Mouse (Mus musculus): ENCODE results near the gene Bnc2.

The Bnc2 gene

DNA sequence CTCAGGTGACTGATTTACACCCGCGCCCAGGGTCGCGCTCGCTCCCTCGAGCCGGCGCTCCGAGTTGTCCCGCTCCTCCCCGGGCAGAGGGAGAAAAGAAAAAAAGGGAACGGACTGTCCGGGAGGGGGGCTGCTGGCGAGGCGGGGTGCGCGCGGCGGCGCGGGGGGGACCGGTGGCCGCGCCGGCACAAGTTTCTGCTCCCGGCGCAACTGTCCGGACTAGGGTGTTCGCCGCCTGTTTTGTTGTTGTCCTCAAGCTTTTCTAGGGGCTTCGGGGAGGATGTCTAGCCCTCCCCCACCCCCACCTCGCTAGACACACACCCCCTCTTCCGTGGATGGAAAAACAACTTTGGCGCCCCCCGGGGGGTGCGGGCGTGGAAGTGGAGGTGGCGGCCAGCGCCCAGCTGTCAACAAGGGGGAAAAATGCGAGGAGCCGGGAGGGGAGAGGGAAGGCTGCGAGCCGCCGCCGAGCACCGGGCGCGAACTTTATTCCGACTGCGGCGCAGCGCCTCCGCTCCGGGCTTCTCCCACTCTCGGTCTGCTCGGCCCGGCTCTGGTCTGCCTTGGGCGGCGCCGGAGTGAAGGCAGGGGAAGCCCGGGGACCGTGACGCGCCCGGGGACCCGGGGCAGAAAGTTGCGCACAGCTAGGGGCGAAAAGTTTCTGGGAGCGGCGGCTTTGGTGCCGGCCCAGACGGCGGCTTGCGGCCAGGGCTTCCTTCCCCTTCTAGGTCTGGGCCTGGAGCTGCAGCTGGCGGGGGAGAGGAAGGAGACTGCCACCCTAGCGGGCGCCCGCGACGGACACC lies at the start of gene Bnc2:
Bnc2 (minus strand) TSS at position 105 of the 803 bp plus-strand sequence.
- DNase-seq (ENCODE audit: low read depth, low spot score) = no peak

DNA sequence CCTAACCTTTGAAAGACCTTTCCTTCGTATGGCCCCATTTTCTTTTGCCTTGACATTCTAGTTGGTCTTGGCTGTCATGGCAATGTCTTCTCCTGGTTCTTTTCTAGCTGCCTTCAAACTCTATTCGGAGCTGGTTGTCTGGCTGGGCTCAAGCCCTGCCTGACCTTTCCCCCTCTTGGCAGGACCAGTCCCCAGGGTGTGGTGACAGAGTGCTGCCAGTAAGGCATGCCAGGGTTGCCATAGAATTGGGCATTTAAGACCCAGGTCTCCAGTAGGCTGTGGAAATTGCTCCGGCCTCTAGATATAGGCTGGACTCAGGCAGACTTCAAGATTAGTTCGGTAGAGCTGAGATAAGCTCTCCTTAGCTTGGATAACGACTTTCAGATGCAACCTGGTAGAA lies 32.9 kb upstream of the Bnc2 start:
- no peak for DNase-seq (ENCODE audit: low read depth, low spot score)

DNA sequence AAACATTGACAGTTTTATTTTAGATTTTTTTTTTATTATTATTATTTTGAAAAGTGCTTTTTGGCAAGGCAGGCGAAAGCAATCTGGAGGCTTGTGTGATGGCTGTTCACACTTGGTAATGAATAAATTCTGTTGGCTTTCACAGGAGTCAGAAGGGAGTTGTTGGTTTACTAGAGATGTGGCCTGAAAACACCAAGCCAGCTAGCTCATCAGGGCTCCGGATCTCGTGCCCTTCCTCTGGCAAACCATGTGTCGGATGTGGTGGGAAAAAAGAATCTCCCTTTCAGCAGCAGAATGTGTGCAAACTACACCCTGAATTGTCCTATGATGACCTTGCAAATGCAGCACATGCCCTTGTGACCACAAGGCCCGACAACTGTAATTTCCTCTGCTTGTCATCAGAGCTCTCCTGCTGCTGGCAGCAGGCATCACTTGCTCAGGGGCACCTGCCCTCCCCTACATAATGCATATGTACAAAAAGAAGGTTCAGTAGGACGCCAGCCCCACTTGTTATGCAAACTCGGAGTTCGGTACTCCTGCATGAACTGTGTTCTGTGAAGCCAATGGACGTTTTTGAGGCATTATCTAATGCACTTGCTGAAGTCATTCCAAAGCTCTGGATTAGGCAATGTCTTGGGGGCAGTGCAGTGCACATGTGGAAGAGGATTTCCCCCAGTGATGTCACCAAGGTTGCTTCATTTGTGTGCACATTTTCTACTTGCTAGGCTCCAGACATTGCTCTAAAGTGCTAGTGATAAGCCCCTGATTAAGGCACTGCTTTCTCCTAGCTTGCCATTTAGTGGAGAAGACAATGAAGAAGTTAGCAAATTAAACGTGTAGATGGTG lies 10.7 kb upstream of the Bnc2 start:
- no peak for DNase-seq (ENCODE audit: low read depth, low spot score)

DNA sequence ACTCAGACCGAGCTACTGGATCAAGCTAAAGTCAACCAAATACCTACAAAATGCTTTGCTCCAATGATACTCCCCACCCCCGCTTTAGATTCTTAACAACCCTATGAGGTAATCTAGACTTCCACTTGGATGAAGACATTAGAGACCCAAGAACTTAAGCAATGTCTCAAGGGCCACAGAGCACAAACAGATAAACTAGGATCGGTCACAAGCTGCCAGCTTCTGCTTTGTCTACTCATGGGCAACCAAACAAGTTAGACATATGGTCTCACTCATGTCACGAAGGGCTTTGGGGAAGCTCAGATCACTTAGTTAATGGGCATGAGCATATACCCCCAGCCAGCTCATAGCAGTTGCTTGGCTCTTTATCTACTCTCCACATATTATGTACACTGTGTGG lies 9.9 kb upstream of the Bnc2 start:
- DNase-seq (ENCODE audit: low read depth, low spot score) = no peak

DNA sequence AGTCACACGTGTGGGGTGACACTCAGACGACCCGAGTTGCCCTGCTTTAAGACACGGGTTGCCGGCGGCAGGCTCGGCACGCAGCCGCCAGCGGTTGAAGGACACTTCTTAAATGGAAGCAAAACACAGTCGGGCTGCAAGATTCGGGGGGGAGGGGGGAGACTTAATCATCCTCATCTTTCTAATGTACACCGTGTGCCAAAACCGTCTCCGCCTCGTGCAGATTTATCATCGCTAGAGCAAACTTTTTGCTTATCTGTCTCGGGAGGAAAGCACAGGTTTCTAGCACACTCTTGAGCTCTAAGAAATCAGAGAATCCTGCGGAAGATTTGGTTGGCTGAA lies 870 bp upstream of the Bnc2 start:
- DNase-seq (ENCODE audit: low read depth, low spot score) = no peak

- no peak for DNase-seq (ENCODE audit: low read depth, low spot score)
These were observed 531 bp downstream of the Bnc2 start for GRCm38 (mm10) chr4:84674318-84675170.

DNA sequence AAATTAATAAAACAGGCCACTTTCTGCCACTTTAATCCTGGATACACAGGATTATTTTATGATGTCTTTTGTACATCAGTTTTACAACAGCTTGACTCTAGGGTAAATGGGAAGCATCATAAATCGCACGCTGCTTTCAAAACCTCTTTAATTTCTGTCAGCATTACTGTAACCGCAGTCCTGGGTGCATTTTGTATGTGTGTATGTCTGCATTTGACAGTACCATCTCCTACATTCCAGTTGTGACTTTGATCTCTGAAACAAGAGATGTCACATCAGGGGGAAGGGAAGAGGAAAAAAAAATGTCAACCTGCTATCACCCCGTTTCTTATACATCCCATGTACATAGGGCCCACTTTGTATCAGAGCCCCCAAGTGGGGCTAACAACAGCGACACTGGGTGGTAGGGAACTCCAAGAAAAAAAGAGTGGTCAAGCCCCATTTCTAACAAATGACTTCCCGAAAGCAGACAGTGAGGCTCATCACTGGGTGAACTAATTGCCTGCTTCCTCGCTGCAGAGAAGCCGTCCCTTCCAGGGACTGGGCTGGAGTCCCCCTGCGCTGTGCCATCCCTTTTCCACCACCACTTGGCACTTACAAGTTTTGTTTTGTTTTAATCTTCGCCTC lies 1.3 kb downstream of the Bnc2 start:
- DNase-seq (ENCODE audit: low read depth, low spot score) = no peak

GRCm38 (mm10) chr4:84672181-84672791 lies 2.8 kb downstream of the Bnc2 start:
- DNase-seq (ENCODE audit: low read depth, low spot score) = no peak

- DNase-seq (ENCODE audit: low read depth, low spot score) = no peak
These were observed 4.1 kb downstream of the Bnc2 start for GRCm38 (mm10) chr4:84670996-84671395.

DNA sequence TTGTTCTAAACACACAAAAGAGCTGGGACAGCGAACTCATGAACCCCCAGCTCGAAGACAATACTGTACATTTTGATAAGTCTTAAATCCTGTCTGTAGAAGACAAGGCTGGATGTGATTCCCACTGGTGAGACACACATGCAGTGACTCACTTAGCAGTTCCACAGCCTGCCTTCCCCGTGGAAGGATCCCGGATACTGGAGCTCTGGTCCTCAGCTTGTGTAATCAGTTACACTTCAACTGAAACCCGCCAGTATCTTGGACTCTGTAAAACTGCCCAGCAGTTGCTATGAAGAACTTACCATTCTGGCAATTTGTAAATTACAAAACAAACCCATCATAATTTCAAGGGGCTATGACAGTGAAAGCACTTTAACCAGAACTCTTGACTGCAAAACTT lies 5.4 kb downstream of the Bnc2 start:
- DNase-seq (ENCODE audit: low read depth, low spot score) = no peak

DNA sequence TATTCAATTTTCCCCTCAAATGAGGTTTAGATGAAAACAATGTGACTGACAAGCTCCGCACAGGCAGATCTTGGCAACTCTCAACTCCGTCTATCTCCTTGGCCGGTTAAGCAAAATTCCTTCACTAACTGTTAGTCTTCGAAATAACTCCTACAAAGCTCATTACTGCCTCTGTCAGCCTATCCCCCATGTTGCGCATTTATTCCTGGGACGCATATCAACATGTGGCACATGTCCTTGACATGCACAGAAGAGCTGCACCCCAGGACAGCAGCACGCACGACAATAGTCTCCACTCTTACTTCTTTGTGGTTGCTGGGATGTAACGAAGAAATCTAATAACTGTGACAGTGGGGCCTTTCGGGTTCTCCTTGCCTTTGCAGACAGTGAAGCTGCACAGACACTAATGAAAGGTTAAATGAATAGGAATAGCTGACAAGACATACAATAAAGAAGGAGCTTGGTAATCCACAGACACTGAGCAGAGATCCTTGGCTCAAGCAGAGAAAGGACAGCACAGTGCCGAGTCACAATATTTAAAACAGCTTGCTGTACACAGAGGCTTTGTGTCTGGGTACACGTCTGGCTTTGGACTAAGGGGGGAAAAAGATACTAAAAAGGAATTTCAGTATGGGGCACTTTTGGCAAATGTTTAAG lies 6.0 kb downstream of the Bnc2 start:
- DNase-seq (ENCODE audit: low read depth, low spot score) = no peak

DNA sequence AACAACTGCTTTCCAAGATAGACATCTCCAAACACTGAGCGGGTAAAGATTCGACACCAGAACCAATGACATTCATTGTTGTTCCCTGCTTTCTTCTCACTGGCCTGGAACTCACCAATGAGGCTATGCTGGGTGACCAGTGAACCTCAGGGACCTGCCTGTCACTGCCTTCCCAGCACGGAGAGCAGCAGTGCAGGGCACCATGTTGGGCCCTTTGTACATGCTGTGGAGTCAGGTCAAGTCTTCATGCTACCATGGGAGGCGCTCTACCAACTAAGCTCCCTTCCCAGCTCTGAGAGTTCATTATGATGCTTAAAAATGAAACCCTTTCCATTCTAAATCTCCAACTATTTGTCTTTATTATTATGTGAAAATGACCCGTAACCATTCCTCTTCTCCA lies 6.8 kb downstream of the Bnc2 start:
- DNase-seq (ENCODE audit: low read depth, low spot score) = no peak

DNA sequence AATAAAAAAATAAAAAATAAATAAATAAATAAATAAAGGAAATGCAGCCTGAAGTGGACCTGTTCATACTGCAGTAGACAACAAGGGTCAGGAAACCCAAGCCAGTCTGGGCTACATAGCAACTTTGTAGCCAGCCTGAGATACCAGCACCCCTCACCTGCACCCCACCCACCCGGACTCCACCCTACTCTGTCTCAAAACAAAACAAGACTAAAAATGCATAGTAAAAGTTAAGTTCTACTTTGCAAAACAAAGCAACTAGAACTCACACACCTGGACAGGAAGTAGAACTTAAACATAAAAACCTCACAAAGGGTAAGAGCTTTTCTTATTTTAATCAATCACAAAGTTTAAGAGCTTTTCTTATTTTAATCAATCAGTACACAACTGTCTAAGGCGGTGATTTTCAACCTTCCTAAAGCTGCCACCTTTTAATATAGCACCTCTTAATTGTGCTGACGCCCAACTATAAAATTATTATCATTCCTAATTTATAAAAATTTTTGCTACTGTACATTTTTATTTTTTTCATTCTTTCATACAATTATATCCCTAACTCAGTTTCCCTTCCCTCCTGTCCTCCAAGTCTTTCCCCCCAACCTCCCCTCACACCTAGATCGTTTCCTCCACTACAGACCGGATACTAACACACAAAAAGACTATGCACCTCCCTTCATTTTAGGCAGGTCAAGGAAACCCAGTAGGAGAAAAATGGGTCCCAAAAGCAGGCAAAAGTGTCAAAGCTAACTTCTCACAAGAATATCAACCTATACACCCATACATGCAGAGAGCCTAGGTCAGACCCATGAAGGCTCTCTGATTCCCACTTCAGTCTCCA lies 12.6 kb downstream of the Bnc2 start:
- DNase-seq (ENCODE audit: low read depth, low spot score) = no peak

DNA sequence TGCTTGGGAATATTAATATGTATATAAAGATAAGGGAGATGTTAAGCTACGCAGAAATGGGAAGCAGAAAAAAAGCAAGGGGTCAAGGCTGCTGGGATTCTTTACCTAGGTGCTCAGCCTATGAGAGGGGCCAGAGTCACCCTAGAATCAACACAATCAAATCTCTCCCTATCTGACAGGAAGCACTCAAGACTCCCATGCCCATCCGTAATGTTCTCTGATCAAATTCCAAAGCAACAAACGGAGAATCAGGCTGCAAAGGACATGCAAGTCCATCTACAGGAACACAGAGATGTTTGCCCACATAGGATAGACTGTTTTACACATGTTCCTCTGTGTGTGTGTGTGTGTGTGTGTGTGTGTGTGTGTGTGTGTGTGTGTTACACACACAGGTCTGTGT lies 13.7 kb downstream of the Bnc2 start:
- no peak for DNase-seq (ENCODE audit: low read depth, low spot score)

DNA sequence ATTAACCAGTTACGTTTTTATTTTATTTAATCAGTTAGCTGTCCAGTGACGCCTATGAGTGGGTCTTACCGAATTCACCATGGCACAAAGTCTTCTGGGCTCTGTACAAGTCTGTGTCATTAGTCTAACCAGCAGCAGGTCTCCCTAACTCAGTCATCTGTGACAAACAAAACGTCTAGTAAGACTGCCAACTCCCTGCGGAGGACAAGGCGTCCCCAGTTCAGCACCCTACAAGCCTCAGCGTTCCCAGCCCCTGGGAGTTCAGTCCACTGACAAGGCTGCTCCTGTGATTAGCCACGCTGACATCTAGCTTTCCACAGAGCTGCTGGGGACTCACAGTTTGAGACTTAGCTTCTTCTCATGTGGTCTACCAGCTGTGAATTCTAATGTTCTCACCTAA lies 23.3 kb downstream of the Bnc2 start:
- no peak for DNase-seq (ENCODE audit: low read depth, low spot score)

DNA sequence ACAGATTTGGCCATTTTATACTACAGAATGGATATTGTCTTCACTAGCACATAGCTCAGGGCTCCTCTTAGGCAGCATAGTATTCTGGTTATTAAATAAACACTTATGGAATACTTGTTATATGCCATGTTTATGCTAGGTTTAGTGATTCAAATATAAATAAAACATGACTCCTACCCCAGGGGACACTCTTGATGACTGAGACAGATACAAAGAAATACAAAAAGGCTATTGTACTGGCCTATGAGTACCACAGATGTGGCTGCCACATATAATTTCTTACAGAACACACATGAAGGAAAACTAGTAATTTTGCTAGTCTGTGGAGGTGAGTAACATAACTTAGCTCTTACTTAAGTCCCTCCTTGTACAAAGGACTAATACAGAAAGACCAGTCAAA lies 28.5 kb downstream of the Bnc2 start:
- no peak for DNase-seq (ENCODE audit: low read depth, low spot score)

- no peak for DNase-seq (ENCODE audit: low read depth, low spot score)
These were observed 35.9 kb downstream of the Bnc2 start for GRCm38 (mm10) chr4:84639166-84639565.

GRCm38 (mm10) chr4:84637641-84638040 lies 37.4 kb downstream of the Bnc2 start:
- DNase-seq (ENCODE audit: low read depth, low spot score) = no peak

DNA sequence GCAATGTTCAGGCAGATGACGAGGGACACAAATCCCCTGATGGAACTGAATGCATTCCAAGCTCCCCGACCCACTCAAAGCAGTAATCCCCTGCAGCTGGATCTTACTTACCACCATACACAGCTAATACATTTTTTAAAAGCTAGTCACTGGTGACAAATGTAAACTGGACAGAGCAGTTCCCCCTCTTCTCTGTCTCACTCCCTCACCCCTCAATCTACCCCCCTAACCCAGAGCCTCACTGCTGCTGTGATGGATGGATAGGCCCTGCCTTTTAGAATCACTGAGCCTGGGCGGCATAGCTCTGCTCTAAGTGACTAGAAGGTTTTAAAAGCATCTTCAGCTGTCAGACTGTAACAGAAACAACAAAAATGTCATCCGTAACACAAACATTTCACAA lies 40.3 kb downstream of the Bnc2 start:
- DNase-seq (ENCODE audit: low read depth, low spot score) = no peak

GRCm38 (mm10) chr4:84633991-84634390 lies 41.1 kb downstream of the Bnc2 start:
- no peak for DNase-seq (ENCODE audit: low read depth, low spot score)
